8 mouse cellular contexts compared by ENCODE assay signal in the genomic region with DNA sequence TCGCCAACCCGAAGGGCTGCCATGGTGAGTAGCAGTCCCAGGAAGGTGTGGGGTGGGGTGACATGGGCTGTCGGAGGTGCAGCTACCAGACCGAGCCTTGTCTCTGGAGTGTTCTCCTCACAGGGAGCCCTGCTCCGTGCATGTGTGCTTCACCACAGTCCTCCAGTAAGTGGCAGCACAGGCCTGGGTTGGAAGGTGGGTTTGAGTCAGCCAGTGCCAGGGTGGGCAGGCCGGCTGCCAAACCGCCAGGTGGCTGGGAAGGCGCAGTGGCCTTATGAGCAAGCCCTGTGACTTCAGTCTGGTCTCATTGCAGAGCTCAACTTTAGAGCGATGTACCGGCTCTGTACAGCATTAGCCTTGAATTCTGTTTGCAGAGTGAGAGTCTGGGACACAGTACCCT. TPM values are rescaled to one million over a fixed set of nuclear protein-coding genes. Genes with fewer than 3 reads are reported as not detected.
DNase-seq lines count a peak whose midpoint lies in the region; ATAC-seq lines count a peak whose summit lies in the region.

No protein-coding gene starts in this region.

- no peak overlapping the region for H3K9ac ChIP-seq in hindbrain, embryonic 16.5 days (ENCODE audit: low read depth, low read length)

- peak; percentile 34 for DNase-seq in R1 (ENCODE audit: low read depth, low spot score)
- DNase-seq in cerebellum, postnatal 36 days: peak; percentile 99 to 100
- DNase-seq in gastrocnemius, adult 8-10 months (ENCODE audit: low spot score in 2 of 2): peak; percentile 68 to 86
- peak; percentile 68 for DNase-seq in left cerebral cortex, adult 11 months (ENCODE audit: low spot score)
- peak; percentile 75 to 85 for DNase-seq in lung, postnatal 4 days
- peak; percentile 90 to 91 for DNase-seq in right cerebral cortex, postnatal 10 days (ENCODE audit: low spot score in 2 of 2)
- DNase-seq in yolk sac, embryonic 10.5 days (ENCODE audit: low spot score): no peak

- H3K36me3 ChIP-seq in hindbrain, embryonic 16.5 days (ENCODE audit: control insufficient read depth, insufficient read depth, low read length): no peaks in the 10 kb centered on the region

- H3K27me3 ChIP-seq in hindbrain, embryonic 16.5 days (replicated peaks; ENCODE audit: control insufficient read depth, insufficient read depth, low read length): no peaks in the 10 kb centered on the region

- H3K4me2 ChIP-seq in hindbrain, embryonic 16.5 days (ENCODE audit: low read length): no peak overlapping the region

- no peak overlapping the region for H3K4me3 ChIP-seq in hindbrain, embryonic 16.5 days (ENCODE audit: low read length)

- H3K27ac ChIP-seq in hindbrain, embryonic 16.5 days (ENCODE audit: low read depth, low read length): no peak overlapping the region

- ATAC-seq in hindbrain, embryonic 16.5 days: peak; percentile 91

- WGBS in hindbrain, embryonic 16.5 days: 37% methylated on average over 10 of the region's 10 CpGs

- H3K4me1 ChIP-seq in hindbrain, embryonic 16.5 days (ENCODE audit: control insufficient read depth, insufficient read depth, low read depth, low read length): peaks cover 17% of the 10 kb centered on the region

- H3K9me3 ChIP-seq in hindbrain, embryonic 16.5 days (ENCODE audit: control insufficient read depth, low read length): no peaks in the 10 kb centered on the region

RNA-seq across cellular contexts. Expression of gene Camk1g, which starts 39.9 kb away (rescaled TPM):
- total RNA-seq in gastrocnemius, adult 8-10 months (2022): under 1 TPM in 2 of 4 experiments, not detected in 2; 0.19 to 0.27 TPM
- 44.2 and 44.6 TPM in 2 replicates for polyA plus RNA-seq in hindbrain, embryonic 16.5 days (2015; fragmentation: Nextera tagmentation; extraction: Ambion mirVana)

RNA-seq across cellular contexts. Expression of gene G0s2, which starts 57.2 kb away (rescaled TPM):
- 10 to 100 TPM; 14.5 to 30.2 (median 27.6) TPM for total RNA-seq in gastrocnemius, adult 8-10 months (2022)
- polyA plus RNA-seq in hindbrain, embryonic 16.5 days (2015; fragmentation: Nextera tagmentation; extraction: Ambion mirVana): 8.9 and 10.5 TPM in 2 replicates
